9 mouse cellular contexts compared by ENCODE assay signal in the genomic region with DNA sequence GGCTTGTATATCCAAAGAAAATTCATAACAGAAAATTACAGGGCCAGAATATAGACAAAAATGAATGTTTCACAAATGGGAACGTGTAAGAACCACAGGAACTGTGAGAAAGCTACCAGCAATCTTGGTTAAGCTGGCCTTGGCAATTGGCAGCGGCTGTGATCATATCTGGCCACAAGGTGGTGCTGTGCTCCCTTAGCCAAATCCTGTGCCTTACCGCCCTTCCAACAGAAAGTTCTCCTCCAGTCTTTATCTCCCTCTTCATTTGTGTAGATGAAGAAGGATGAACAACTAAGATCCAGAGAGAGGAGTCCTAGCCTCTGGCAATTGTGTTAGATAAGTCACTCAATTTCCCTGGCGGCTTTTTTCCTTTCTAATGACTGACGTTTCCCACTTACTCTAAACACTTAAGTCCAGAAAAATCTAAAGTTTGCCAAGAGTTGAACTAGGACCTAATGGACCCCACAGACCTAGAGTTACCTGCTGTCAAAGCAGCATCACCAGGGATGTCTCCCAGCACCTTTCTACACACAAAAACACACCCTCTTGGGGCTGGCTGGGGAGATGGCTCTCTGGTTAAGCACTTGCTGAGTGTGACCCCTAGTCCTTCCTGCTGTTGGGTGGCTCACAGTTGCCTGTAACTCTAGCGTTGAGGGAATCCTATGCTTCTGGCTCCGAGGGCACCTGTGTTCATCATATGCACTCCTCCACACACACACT. TPM values are rescaled to one million over a fixed set of nuclear protein-coding genes. Genes with fewer than 3 reads are reported as not detected.
DNase-seq lines count a peak whose midpoint lies in the region; ATAC-seq and TF ChIP-seq lines count a peak whose summit lies in the region.
"Had no signal": no experiment of that assay in that cellular context is flagged by ENCODE, and none has a peak within 500 bp of the region (broad histone marks: within the 10 kb centered on the region; RNA-seq: fewer than 3 reads in every experiment).

No protein-coding gene starts in this region.

- no peak overlapping the region for H3K4me2 ChIP-seq in kidney, embryonic 14.5 days (replicated peaks; ENCODE audit: low read depth, low read length)
- H3K4me2 ChIP-seq in lung, postnatal 0 days (replicated peaks; ENCODE audit: low read depth, low read length) = no peak overlapping the region
- H3K4me2 ChIP-seq: embryonic facial prominence, embryonic 12.5 days had no signal

- WGBS in kidney, embryonic 14.5 days = 49% methylated on average over 7 of the region's 7 CpGs
- 31% methylated on average over 7 of the region's 7 CpGs for WGBS in lung, postnatal 0 days

- H3K27ac ChIP-seq in kidney, embryonic 14.5 days (ENCODE audit: low read depth, low read length) = no peak overlapping the region
- peak overlapping the region; percentile 87 for H3K27ac ChIP-seq in lung, postnatal 0 days (ENCODE audit: low read length)
- H3K27ac ChIP-seq: embryonic facial prominence, embryonic 12.5 days had no signal

- peak; percentile 51 for TF ChIP-seq CTCF in Patski (IDR thresholded peaks at IDR 0.05)
- peak; percentile 98 for TF ChIP-seq CTCF in lung, postnatal 0 days (IDR thresholded peaks at IDR 0.05)

- DNase-seq in kidney, adult 18-20 months = peak; percentile 67
- DNase-seq in Patski (ENCODE audit: low read depth, low spot score) = peak; percentile 35
- DNase-seq in cerebellum, postnatal 4 days (ENCODE audit: low spot score in 2 of 2) = peak; percentile 56 to 63
- peak; percentile 53 to 63 for DNase-seq in gastrocnemius, postnatal 36 days
- DNase-seq in kidney, postnatal 10 days = peak; percentile 79
- DNase-seq in lung, postnatal 0 days (ENCODE audit: low spot score) = peak; percentile 94
- peak; percentile 76 for DNase-seq in skeletal muscle tissue, adult 2 months (ENCODE audit: low read depth, low spot score)

- no peaks in the 10 kb centered on the region for H3K27me3 ChIP-seq in kidney, embryonic 14.5 days (ENCODE audit: control insufficient read depth, insufficient read depth, low read length)
- no peaks in the 10 kb centered on the region for H3K27me3 ChIP-seq in Patski
- no peaks in the 10 kb centered on the region for H3K27me3 ChIP-seq in lung, postnatal 0 days (replicated peaks; ENCODE audit: insufficient read depth, low read length)
- H3K27me3 ChIP-seq: embryonic facial prominence, embryonic 12.5 days had no signal

- no peaks in the 10 kb centered on the region for H3K9me3 ChIP-seq in kidney, embryonic 14.5 days (ENCODE audit: control insufficient read depth, low read length)
- no peaks in the 10 kb centered on the region for H3K9me3 ChIP-seq in lung, postnatal 0 days (ENCODE audit: low read length)
- H3K9me3 ChIP-seq: embryonic facial prominence, embryonic 12.5 days had no signal

- no peak overlapping the region for H3K9ac ChIP-seq in kidney, embryonic 14.5 days (ENCODE audit: low read depth, low read length)
- H3K9ac ChIP-seq in lung, postnatal 0 days (replicated peaks; ENCODE audit: low read depth) = no peak overlapping the region
- H3K9ac ChIP-seq: embryonic facial prominence, embryonic 12.5 days had no signal

- POLR2A ChIA-PET in Patski (lab: Charles Lee) = interaction anchor here (1.4 kb wide), 1 partner anchor 78 kb away, joined by 5 read pairs; a partner anchor contains a TSS

- intact Hi-C loops in gastrocnemius, postnatal 36 days (cut with DNase I) = loop anchor here (1.0 to 5.0 kb wide), 3 partner anchors 32 to 352 kb away; a partner anchor contains a TSS

- ATAC-seq in kidney, embryonic 14.5 days (ENCODE audit: low FRiP score, low TSS enrichment) = no peak
- ATAC-seq in Patski = no peak
- peak; percentile 35 for ATAC-seq in lung, postnatal 0 days

- in situ Hi-C loops in Patski (cut with MboI; ENCODE audit: low pct_unique_long_range_greater_than_20kb) = loop anchor here (5.0 to 10.0 kb wide), 3 partner anchors 82 to 357 kb away; no protein-coding TSS in a partner anchor

- H3K4me1 ChIP-seq in kidney, embryonic 14.5 days (ENCODE audit: control insufficient read depth, insufficient read depth, low read length) = no peaks in the 10 kb centered on the region
- H3K4me1 ChIP-seq in lung, postnatal 0 days (ENCODE audit: insufficient read depth, low read depth, low read length) = peaks cover 20% of the 10 kb centered on the region; the same call in 1 of the 2 replicates
- H3K4me1 ChIP-seq: embryonic facial prominence, embryonic 12.5 days had no signal

- H3K36me3 ChIP-seq in kidney, embryonic 14.5 days (ENCODE audit: control insufficient read depth, insufficient read depth, low read length) = peaks cover 15% of the 10 kb centered on the region; the same call in 1 of the 2 replicates
- H3K36me3 ChIP-seq in lung, postnatal 0 days (ENCODE audit: insufficient read depth, low read length) = no peaks in the 10 kb centered on the region

- CTCF ChIA-PET in Patski (lab: Charles Lee) = interaction anchor here (0.9 to 3.7 kb wide), 13 partner anchors 9 to 354 kb away, joined by 3 to 20 read pairs (median 4); a partner anchor contains a TSS

- no peak overlapping the region for H3K4me3 ChIP-seq in kidney, embryonic 14.5 days (ENCODE audit: low read length)
- no peak overlapping the region for H3K4me3 ChIP-seq in lung, postnatal 0 days (ENCODE audit: low read depth, low read length)
- H3K4me3 ChIP-seq: embryonic facial prominence, embryonic 12.5 days had no signal

- no peak; the same call in 1 of the 2 replicates for TF ChIP-seq EP300 in lung, postnatal 0 days (IDR thresholded peaks at IDR 0.05)

RNA-seq across cellular contexts. Expression of a gene that starts 55.6 kb away (rescaled TPM):
- not detected in 2 replicates for polyA plus RNA-seq in kidney, embryonic 14.5 days (2014; fragmentation: Nextera tagmentation; extraction: Ambion mirVana)
- polyA plus RNA-seq in Patski (2021) = not detected
- total RNA-seq in gastrocnemius, postnatal 36 days (2021) = not detected
- not detected in 2 replicates for polyA plus RNA-seq in lung, postnatal 0 days (2015; fragmentation: Nextera tagmentation; extraction: Ambion mirVana)
- polyA plus RNA-seq: embryonic facial prominence, embryonic 12.5 days had no signal

Comparison
In these comparisons a context has a peak if more than half of its experiments do, and no peak if none do; other contexts are left out.
1. DNase-seq: peak in every context shown above with its lines; median percentile 94 in lung, postnatal 0 days; 79 in kidney, postnatal 10 days; 76 in skeletal muscle tissue, adult 2 months; 67 in kidney, adult 18-20 months; 60 in cerebellum, postnatal 4 days; 58 in gastrocnemius, postnatal 36 days; 35 in Patski.